8 mouse cellular contexts compared by ENCODE assay signal in genomic region chr3:67512807-67513206, GRCm38 (mm10). TPM values are rescaled to one million over a fixed set of nuclear protein-coding genes. Genes with fewer than 3 reads are reported as not detected.
A peak's percentile ranks its signal among the peaks of the same experiment; 100 is the strongest.
DNase-seq lines count a peak whose midpoint lies in the region; ATAC-seq lines count a peak whose summit lies in the region.

No protein-coding gene starts in this region.

- DNase-seq in ES-CJ7 (ENCODE audit: low read depth, low spot score): peak; percentile 78
- peak; percentile 88 for DNase-seq in brain, adult 2 months (ENCODE audit: low read depth, low spot score)
- DNase-seq in layer of hippocampus, postnatal 10 days (ENCODE audit: low spot score in 2 of 2): peak; percentile 86 to 87
- peak; percentile 89 to 90 for DNase-seq in right cerebral cortex, adult 2 months (ENCODE audit: low spot score in 2 of 2)
- peak; percentile 43 to 72 for DNase-seq in urinary bladder, postnatal 4 days (ENCODE audit: low spot score in 2 of 2)

- ATAC-seq in erythroid progenitor cell, adult 5-6 weeks (replicated peaks; ENCODE audit: low FRiP score, poor library complexity, severe bottlenecking): peak; percentile 78
- ATAC-seq in hematopoietic stem cell, adult 5-6 weeks (replicated peaks in 1 of 2; ENCODE audit: insufficient read depth in 1 of 2, low FRiP score in 2 of 2, low TSS enrichment in 1 of 2, low read depth in 1 of 2, poor library complexity in 2 of 2, severe bottlenecking in 2 of 2): peak; percentile 80 to 81
- peak; percentile 85 for ATAC-seq in megakaryocyte, adult 5-6 weeks (ENCODE audit: poor library complexity, severe bottlenecking)

RNA-seq across cellular contexts. Expression of gene Rarres1, which starts 2.5 kb away (rescaled TPM):
- total RNA-seq in erythroid progenitor cell, adult 5-6 weeks (2015; ENCODE audit: low replicate concordance): not detected in 2 replicates
- total RNA-seq in erythroid progenitor cell, adult 5-6 weeks (2017; ENCODE audit: low replicate concordance): not detected in 2 replicates
- not detected in 2 replicates for total RNA-seq in hematopoietic stem cell, adult 5-6 weeks (2017)
- 1 to 10 TPM; 2.2 to 3.3 TPM for total RNA-seq in layer of hippocampus, postnatal 10 days (2021)
- not detected in 2 replicates for total RNA-seq in megakaryocyte, adult 5-6 weeks (2015)
- total RNA-seq in megakaryocyte, adult 5-6 weeks (2017): not detected in 2 replicates

RNA-seq across cellular contexts. Expression of gene Lxn, which starts 49.1 kb away (rescaled TPM):
- 6.8 and 8.8 TPM in 2 replicates for total RNA-seq in erythroid progenitor cell, adult 5-6 weeks (2015; ENCODE audit: low replicate concordance)
- 0.38 and 1.8 TPM in 2 replicates for total RNA-seq in erythroid progenitor cell, adult 5-6 weeks (2017; ENCODE audit: low replicate concordance)
- total RNA-seq in hematopoietic stem cell, adult 5-6 weeks (2017): 18.4 and 22.6 TPM in 2 replicates
- total RNA-seq in layer of hippocampus, postnatal 10 days (2021): 10 to 100 TPM; 72.8 to 77.9 TPM
- 43.4 and 52.6 TPM in 2 replicates for total RNA-seq in megakaryocyte, adult 5-6 weeks (2015)
- total RNA-seq in megakaryocyte, adult 5-6 weeks (2017): 13.5 and 20.9 TPM in 2 replicates

Comparison
In these comparisons a context has a peak if more than half of its experiments do, and no peak if none do; other contexts are left out.
1. Peak in every context shown above with its lines: DNase-seq and ATAC-seq.